Mouse (Mus musculus): ENCODE data around the gene Bud13. TPM values are rescaled to one million over a fixed set of nuclear protein-coding genes. Genes with fewer than 3 reads are reported as not detected.

Gene Bud13
- 20.6 TPM in 2 replicates for total RNA-seq (2017)

DNA sequence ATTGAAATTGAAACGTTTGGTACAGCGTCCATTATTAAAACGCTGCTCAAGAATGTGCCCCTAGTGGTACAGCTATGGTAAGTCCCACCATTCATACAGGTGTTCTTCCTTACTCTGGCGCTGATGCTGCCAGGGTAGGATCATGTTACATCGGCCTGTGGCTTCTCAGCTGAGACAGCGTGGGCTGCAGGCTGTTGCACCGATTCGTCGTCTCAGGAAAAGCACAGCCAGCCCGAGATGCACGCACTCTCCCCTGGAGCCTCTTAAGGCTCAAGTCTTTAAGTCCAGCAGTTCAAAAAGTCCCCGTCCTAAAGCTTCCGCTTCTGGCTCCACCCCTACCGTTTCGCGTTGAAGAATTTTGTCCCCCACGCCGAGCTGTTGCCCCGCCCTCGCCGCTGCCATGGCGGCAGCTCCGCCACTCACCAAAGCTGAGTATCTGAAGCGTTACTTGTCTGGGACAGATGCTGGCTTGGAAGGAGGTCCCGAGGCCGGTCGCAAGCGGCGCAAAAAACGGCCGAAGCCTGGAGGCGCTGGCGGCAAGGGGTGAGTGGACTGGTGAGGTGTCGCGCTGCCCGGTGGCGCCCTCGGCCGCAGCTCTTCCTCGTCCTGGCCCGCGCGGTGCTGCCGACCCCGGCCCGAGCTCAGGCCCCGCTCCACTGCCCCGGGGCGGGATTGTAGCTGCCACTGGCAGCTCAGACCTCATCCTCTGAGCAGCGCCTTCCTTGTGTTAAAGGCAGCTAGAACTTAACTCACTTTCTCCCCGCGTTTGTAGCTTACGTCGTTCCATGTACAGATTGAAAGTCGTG lies at the start of gene Bud13:
Gene Bud13 (plus strand): TSS at position 378 of the 806 bp plus-strand sequence.
- ATAC-seq (replicated peaks in 1 of 2; ENCODE audit: insufficient read depth in 1 of 2, low FRiP score in 2 of 2, low TSS enrichment in 1 of 2, low read depth in 1 of 2, poor library complexity in 2 of 2, severe bottlenecking in 2 of 2) = peak; percentile 94 to 95

GRCm38 (mm10) chr9:46235196-46235595 lies 47.6 kb upstream of the Bud13 start:
- ATAC-seq (replicated peaks in 1 of 2; ENCODE audit: insufficient read depth in 1 of 2, low FRiP score in 2 of 2, low TSS enrichment in 1 of 2, low read depth in 1 of 2, poor library complexity in 2 of 2, severe bottlenecking in 2 of 2) = no peak

DNA sequence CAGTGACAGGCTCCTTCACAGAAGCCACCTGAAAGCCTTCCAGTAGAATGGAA lies 47.4 kb upstream of the Bud13 start, which contains the start of gene Apoc3:
Gene Apoc3 (minus strand): TSS at position 41 of the 53 bp plus-strand sequence.
- ATAC-seq (replicated peaks in 1 of 2; ENCODE audit: insufficient read depth in 1 of 2, low FRiP score in 2 of 2, low TSS enrichment in 1 of 2, low read depth in 1 of 2, poor library complexity in 2 of 2, severe bottlenecking in 2 of 2) = no peak

GRCm38 (mm10) chr9:46235649-46236048 lies 47.2 kb upstream of the Bud13 start:
- no peak for ATAC-seq (replicated peaks in 1 of 2; ENCODE audit: insufficient read depth in 1 of 2, low FRiP score in 2 of 2, low TSS enrichment in 1 of 2, low read depth in 1 of 2, poor library complexity in 2 of 2, severe bottlenecking in 2 of 2)

DNA sequence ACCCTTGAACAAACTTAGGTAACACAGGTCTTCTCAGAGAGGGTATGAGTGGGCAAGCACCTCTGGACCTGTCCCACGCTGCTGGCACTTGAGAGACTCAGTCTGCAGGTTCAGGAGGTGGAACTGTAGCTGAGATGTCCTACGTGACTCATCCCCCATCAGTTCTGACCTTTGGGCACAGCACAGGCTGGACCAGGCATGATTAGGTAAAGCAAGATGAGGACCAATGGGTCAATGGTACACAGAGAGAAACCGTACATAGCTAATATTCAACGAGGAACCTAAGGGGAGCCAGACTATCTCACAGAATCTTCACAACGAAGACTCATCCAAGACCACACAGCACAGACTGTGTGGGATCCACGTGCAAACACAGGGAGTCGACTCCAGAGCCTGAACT lies 44.0 kb upstream of the Bud13 start:
- no peak for ATAC-seq (replicated peaks in 1 of 2; ENCODE audit: insufficient read depth in 1 of 2, low FRiP score in 2 of 2, low TSS enrichment in 1 of 2, low read depth in 1 of 2, poor library complexity in 2 of 2, severe bottlenecking in 2 of 2)

GRCm38 (mm10) chr9:46240526-46241153 lies 42.2 kb upstream of the Bud13 start, which contains the start of gene Apoa4:
TSS of gene Apoa4 (plus strand) at chr9:46240696.
- no peak for ATAC-seq (replicated peaks in 1 of 2; ENCODE audit: insufficient read depth in 1 of 2, low FRiP score in 2 of 2, low TSS enrichment in 1 of 2, low read depth in 1 of 2, poor library complexity in 2 of 2, severe bottlenecking in 2 of 2)

GRCm38 (mm10) chr9:46241818-46242217 lies 41.0 kb upstream of the Bud13 start:
- no peak for ATAC-seq (replicated peaks in 1 of 2; ENCODE audit: insufficient read depth in 1 of 2, low FRiP score in 2 of 2, low TSS enrichment in 1 of 2, low read depth in 1 of 2, poor library complexity in 2 of 2, severe bottlenecking in 2 of 2)

DNA sequence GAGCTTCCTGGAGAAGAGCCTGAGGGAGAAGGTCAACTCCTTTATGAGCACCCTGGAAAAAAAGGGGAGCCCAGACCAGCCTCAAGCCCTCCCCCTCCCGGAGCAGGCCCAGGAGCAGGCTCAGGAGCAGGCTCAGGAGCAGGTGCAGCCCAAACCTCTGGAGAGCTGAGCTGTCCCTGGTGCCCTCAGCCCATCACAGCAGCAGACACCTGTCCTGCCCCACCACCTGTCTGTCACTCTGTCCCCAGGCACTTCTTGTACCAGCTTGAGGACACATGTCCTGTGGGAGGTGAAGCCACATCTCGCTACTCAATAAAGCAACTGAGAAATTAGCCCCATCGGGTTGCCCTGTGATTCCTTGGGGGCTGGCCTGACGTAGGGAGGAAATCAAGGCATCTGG lies 39.7 kb upstream of the Bud13 start:
- ATAC-seq (replicated peaks in 1 of 2; ENCODE audit: insufficient read depth in 1 of 2, low FRiP score in 2 of 2, low TSS enrichment in 1 of 2, low read depth in 1 of 2, poor library complexity in 2 of 2, severe bottlenecking in 2 of 2) = no peak

GRCm38 (mm10) chr9:46243584-46243983 lies 39.2 kb upstream of the Bud13 start:
- no peak for ATAC-seq (replicated peaks in 1 of 2; ENCODE audit: insufficient read depth in 1 of 2, low FRiP score in 2 of 2, low TSS enrichment in 1 of 2, low read depth in 1 of 2, poor library complexity in 2 of 2, severe bottlenecking in 2 of 2)

- ATAC-seq (replicated peaks in 1 of 2; ENCODE audit: insufficient read depth in 1 of 2, low FRiP score in 2 of 2, low TSS enrichment in 1 of 2, low read depth in 1 of 2, poor library complexity in 2 of 2, severe bottlenecking in 2 of 2) = peak in 1 of 2 experiments; percentile 69; a peak in 2 of 4 replicates
Measured at GRCm38 (mm10) chr9:46246752-46247324, 36.0 kb upstream of the Bud13 start.

GRCm38 (mm10) chr9:46256177-46256576 lies 26.6 kb upstream of the Bud13 start:
- ATAC-seq (replicated peaks in 1 of 2; ENCODE audit: insufficient read depth in 1 of 2, low FRiP score in 2 of 2, low TSS enrichment in 1 of 2, low read depth in 1 of 2, poor library complexity in 2 of 2, severe bottlenecking in 2 of 2) = no peak

GRCm38 (mm10) chr9:46256658-46257385 lies 26.0 kb upstream of the Bud13 start:
- peak in 1 of 2 experiments; percentile 43; a peak in 1 of 4 replicates for ATAC-seq (replicated peaks in 1 of 2; ENCODE audit: insufficient read depth in 1 of 2, low FRiP score in 2 of 2, low TSS enrichment in 1 of 2, low read depth in 1 of 2, poor library complexity in 2 of 2, severe bottlenecking in 2 of 2)

DNA sequence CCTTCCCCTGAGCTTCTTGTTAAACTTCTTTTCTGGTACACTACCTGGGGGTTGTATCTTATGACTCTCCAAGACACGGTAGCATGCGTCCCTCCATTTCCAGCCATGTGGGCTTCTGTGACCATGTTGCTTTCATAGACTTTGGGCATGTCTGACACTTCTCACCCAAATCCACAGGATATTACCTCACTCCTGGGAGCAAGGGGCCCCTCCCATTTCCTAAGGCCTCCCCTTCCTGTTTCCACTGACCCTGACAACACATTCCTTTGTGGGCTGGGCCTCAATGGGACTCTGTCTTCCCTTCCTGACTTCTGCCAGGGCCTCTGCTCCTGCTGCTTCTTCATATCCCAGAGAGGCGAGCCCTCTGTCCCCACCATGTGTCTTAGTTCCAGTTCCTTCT lies 25.3 kb upstream of the Bud13 start:
- peak; percentile 37 to 73; a peak in 2 of 4 replicates for ATAC-seq (replicated peaks in 1 of 2; ENCODE audit: insufficient read depth in 1 of 2, low FRiP score in 2 of 2, low TSS enrichment in 1 of 2, low read depth in 1 of 2, poor library complexity in 2 of 2, severe bottlenecking in 2 of 2)

DNA sequence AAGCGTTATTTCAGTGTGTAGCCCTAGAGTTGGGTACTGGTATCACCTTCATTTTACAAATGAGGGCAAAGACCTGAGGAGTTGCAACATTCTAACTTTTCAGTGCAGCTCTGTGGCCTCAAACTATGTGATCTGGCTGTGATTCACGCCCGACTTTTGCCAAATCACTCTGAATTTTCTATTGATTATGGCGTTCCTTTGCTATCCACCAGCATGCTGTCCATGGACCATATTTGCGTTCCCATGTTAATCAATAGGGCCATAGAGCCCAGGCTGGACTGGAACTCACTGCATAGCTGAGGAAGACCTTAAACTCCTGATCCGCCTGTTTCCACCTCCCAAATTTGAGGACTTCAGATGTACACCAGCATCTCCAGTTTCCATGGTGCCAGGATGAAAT lies 23.7 kb upstream of the Bud13 start:
- ATAC-seq (replicated peaks in 1 of 2; ENCODE audit: insufficient read depth in 1 of 2, low FRiP score in 2 of 2, low TSS enrichment in 1 of 2, low read depth in 1 of 2, poor library complexity in 2 of 2, severe bottlenecking in 2 of 2) = no peak

- ATAC-seq (replicated peaks in 1 of 2; ENCODE audit: insufficient read depth in 1 of 2, low FRiP score in 2 of 2, low TSS enrichment in 1 of 2, low read depth in 1 of 2, poor library complexity in 2 of 2, severe bottlenecking in 2 of 2) = no peak
Measured at GRCm38 (mm10) chr9:46261131-46261530, 21.7 kb upstream of the Bud13 start.

- ATAC-seq (replicated peaks in 1 of 2; ENCODE audit: insufficient read depth in 1 of 2, low FRiP score in 2 of 2, low TSS enrichment in 1 of 2, low read depth in 1 of 2, poor library complexity in 2 of 2, severe bottlenecking in 2 of 2) = no peak
Measured at GRCm38 (mm10) chr9:46268343-46268873, 14.4 kb upstream of the Bud13 start, which contains the start of gene Apoa5. TSS of gene Apoa5 (plus strand) at chr9:46268633.

DNA sequence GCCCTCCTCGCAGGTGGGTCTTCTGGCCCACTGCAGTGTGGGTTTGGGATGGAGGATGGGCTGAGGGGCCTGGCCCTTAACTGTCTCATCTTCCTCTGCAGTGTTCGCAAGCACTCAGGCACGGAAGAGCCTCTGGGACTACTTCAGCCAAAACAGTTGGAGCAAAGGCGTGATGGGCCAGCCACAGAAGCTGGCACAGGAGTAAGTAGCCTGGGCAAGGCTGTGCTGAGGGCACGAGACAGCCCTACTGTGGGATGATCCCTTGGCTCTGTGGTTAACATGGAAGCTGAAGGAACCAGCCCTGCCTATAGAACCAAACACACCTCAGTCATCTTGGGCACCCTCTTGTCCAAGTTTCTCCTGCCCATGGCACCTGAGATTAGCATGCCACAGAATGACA lies 13.7 kb upstream of the Bud13 start:
- ATAC-seq (replicated peaks in 1 of 2; ENCODE audit: insufficient read depth in 1 of 2, low FRiP score in 2 of 2, low TSS enrichment in 1 of 2, low read depth in 1 of 2, poor library complexity in 2 of 2, severe bottlenecking in 2 of 2) = no peak

- no peak for ATAC-seq (replicated peaks in 1 of 2; ENCODE audit: insufficient read depth in 1 of 2, low FRiP score in 2 of 2, low TSS enrichment in 1 of 2, low read depth in 1 of 2, poor library complexity in 2 of 2, severe bottlenecking in 2 of 2)
Measured at GRCm38 (mm10) chr9:46270782-46271181, 12.0 kb upstream of the Bud13 start.

Measured in hematopoietic stem cell, adult 5-6 weeks (primary cell).